Mouse (Mus musculus) layer of hippocampus, postnatal 25 days (tissue): ENCODE data around the gene Gda. TPM values are rescaled to one million over a fixed set of nuclear protein-coding genes. Genes with fewer than 3 reads are reported as not detected.

Source experiments
- DNase-seq, 2 experiments: peaks; one replicate each; pipeline ENCODE4 v3.0.0; 2022; ENCODE audit warnings: mixed read lengths in 2 of 2, low spot score in 1 of 2; ENCODE audit errors: extremely low spot score in 1 of 2
- total RNA-seq, 2 experiments: library from RNA; stranded (reverse); gene quantifications; 2 replicates each; pipeline ENCODE4 v1.2.3; 2021

The Gda gene
- total RNA-seq: 100 to 1,000 TPM; 127 to 128 TPM

GRCm38 (mm10) chr19:21473345-21473744, at the start of gene Gda:
Gda (minus strand) TSS chr19:21473445.
- no peak for DNase-seq

DNA sequence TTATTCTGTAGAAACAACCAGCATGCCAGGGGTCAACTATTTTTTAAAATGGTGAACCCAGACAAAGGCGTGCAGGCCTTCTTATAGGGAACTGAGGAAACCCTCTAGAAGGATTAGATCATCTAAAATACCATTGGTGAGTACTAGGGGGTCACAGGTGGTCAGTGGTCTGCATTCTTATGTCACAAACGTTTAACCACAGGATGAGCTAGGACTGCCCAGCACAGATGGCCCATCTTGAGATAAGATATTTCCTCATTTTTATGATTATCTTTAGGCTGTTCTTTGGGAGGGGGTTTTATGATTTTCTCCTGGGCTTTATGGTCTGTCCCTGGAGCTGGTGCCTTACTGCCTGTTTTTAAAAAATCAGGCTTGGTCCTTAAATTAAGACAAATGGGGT, 47.0 kb upstream of the Gda start:
- no peak for DNase-seq

- peak in 1 of 2 experiments; percentile 39 for DNase-seq
Observed at GRCm38 (mm10) chr19:21510116-21510515, 36.9 kb upstream of the Gda start.

- DNase-seq: no peak
Observed at GRCm38 (mm10) chr19:21507561-21508232, 34.5 kb upstream of the Gda start.

DNA sequence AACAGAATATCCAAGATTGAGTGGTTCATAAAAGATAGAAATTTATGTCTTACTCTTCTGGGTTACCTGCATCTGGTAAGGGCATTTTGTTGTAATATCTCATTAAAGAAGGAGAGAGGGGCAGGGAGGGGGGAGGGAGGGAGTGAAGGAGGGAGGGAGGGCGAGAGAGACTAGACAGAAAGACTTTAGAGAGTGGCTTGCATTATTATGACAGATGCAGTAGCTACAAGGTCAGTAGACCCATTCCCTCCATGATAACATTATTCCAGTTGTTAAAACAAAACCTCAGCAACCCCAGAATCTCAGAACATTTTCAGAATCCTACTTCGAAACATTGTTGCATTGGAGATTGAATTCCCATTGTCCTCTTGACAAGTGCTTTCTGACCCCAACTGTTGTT, 33.9 kb upstream of the Gda start:
- no peak for DNase-seq

DNA sequence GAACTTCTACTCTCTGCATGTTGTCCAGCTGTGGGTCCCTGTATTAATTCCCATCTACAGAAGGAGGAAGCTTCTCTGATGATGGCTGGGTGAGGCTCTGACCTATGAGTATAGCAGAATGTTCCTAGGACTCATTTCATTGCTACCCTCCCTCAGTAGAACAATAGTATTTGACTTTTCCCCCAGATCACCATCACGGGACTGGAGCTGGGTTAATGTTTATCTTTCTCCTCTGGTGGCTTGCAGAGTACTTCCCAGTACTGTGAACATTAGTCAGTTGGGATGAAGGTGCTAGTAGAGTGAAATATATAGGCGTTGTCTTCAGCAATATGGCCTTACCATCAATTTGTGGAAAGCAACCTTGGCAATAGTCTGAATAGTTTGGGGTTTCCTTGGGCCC, 31.5 kb upstream of the Gda start:
- no peak for DNase-seq

- no peak for DNase-seq
Observed at GRCm38 (mm10) chr19:21499394-21499983, 26.2 kb upstream of the Gda start.

GRCm38 (mm10) chr19:21495817-21496216, 22.6 kb upstream of the Gda start:
- no peak for DNase-seq

- DNase-seq: no peak
Observed at GRCm38 (mm10) chr19:21493807-21494521, 20.7 kb upstream of the Gda start.

GRCm38 (mm10) chr19:21491391-21491790, 18.1 kb upstream of the Gda start:
- no peak for DNase-seq

DNA sequence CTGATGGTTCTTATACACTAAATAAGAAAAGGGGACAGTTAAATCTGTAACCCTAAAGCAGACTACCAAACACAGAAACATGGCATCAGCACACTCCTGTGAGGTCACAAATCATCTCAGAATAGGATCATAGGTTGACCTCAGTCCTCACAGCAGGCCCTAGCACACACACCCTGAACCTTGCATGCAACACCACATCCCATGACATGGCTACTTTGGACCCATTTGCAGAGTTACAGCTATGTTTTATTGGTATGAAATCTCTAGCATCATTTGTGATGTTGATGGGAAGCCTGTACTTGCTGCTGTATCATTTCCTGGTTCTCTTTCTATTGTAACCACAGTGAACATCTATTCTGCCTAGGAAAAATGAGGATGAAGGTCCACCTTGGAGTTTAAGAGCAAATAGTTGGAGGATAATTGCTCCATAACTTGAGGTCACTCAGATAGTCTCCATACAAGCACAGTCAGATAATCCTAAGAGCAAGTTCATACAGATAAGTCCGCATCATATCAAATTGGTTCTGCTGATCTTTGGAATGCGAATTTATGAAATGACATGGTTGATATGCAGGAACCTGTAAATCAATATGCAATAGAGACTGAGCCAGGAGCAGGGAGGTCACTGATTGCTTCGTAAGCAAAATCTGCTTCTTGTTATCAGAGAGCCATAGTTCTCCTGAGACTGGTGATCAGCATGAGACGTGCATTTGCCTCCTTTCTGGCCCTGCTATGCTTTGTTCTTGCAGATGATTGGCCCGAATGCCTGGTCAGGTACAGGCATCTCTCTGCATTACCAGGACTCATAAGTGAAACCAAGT, 14.1 kb upstream of the Gda start:
- DNase-seq: no peak

DNA sequence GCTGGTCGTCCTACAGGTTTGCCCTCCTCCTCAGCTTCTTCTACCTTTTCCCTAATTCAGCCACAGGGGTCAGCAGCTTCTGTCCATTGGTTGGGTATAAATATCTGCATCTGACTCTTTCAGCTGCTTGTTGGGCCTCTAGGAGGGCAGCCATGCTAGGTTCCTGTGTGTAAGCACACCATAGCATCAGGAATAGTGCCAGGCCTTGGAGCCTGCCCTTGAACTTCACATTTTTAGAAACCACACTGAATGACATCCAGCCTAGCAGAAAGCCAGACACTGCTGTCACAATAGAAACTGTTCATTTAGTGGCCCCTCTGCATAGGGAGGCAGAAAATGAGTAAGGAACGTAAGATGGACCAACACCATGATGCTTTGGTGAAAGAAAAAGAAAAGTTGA, 8.9 kb upstream of the Gda start:
- DNase-seq: no peak

DNA sequence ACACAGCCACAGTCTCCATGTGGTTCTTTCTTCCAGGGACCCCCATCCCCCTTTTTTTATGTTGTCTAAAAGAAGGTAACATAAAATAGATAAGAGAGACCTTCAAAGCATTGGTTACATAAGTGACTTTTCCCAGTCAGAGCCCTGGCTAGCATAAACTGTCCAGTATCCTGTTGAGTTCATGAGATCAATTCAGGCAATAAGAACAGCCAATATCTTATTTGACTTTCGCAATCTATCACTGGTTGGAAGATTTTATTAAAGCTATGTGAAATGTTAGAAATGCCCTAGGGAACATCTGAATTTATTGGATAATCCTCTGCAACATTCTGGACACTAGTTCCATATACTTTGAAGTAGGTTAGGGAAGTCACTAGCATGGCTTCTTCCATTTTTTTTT, 7.8 kb upstream of the Gda start:
- DNase-seq: no peak

DNA sequence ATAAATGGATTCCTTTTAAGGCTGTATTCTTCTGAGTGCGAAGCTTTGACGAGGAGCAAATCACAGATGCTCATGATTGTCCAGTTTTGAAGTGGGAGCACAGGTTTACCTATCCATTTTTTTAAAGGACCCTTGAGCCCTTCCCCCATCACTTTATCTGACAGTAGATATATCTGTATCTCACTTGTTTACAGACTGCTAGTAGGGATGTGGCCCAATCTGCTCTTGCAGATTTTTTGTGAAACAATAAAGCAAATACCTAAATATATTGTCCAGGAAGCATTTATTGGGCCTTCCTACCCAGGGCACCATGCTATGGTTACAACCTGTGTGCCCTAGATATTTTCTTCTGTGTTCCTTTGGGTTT, 6.8 kb upstream of the Gda start:
- DNase-seq: no peak

- peak; percentile 9 to 36 for DNase-seq
Observed at GRCm38 (mm10) chr19:21479183-21480052, 6.2 kb upstream of the Gda start.

- DNase-seq: no peak
Observed at GRCm38 (mm10) chr19:21478538-21478937, 5.3 kb upstream of the Gda start.

- DNase-seq: no peak
Observed at GRCm38 (mm10) chr19:21477780-21478179, 4.5 kb upstream of the Gda start.

DNA sequence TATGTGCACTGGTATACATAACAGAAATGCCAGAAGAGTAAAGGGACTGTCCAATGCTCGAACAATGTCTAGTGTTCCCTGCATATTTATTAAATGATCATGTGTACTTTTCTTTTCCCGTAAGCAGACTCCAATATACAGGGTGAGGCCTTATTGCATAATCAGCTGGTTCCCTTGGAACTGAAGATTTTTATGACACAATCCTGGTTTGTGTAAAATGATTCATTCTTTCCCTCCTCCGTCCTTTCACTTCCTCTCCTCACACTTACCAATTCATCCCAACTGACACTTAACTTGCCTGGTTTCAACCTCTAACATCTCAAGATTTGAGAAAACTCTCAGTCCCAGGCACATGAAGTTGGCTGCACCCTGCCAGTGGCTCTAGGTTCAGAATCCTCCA, 3.5 kb upstream of the Gda start:
- DNase-seq: no peak

DNA sequence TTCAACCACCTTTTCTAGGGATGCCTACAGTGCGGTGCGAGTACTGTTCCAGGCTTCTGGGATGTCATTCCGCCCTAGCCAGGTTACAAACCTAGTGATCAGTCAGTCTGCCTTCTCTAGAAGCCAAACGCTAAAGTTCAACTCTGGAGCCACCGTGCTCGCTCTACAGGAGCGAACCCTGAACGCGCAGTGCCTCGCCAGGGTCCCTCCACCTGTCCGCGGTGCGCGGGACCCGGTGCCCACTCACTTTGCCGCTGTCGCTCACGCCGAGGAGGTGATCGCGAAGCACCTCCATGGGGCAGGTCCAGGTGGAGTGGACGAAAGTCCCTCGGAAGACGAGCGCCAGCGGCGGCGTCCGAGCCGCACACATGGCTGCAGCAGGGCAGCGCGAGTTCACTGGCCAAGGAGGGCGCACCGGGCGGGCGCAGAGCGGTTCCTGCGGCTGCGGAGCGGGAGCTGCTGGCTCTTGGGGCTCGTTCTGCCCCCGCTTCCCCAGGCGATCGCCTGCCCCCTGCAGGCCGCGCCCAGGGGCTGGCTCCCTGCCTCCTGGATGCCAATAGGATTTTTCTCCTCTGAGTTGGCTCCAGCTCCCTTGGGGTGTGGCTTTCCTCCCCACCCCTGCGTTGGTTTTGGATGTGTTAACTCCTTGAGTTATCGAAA, 994 bp downstream of the Gda start:
- peak; percentile 76 for DNase-seq
